Mouse (Mus musculus) heart, postnatal 36 days (tissue): ENCODE measurements at regions not wholly inside any gene's neighbourhood (a gene's known extent, or its start where the extent isn't known, plus 50 kb on each side); places are given as distances from the start of the nearest gene placed in this dataset.

ENCODE experiments used
- DNase-seq, 2 experiments: peaks; one replicate each; pipeline ENCODE4 v3.0.0; 2021 to 2022
- intact Hi-C: fragments of 180-260 bp; cut with DNase I; formaldehyde crosslinking; loops from one replicate; pipeline ENCODE4 v1.15.1; 2025

DNA sequence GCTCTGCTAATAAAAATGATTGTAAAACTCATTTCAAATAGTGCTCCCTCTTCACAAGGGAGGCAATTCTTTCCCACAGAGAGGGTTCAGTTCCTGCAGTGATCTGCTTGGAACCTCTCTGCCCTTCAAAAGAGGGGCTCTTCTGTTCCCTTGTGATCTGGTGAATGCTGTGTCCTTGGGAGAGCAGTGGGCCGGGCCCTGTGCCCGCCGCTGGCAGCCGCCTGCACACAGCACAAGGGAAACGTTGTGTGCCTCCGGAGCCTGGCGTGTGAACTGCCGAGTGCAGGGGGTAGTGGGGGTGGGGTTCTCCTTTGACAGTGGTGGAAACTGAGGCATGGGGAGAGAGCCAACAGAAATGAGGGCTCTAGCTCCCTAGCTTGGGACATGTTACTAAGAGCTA, 54.4 kb upstream of the Csrp1 start:
- no peak for DNase-seq
- intact Hi-C loops = no loop called here

DNA sequence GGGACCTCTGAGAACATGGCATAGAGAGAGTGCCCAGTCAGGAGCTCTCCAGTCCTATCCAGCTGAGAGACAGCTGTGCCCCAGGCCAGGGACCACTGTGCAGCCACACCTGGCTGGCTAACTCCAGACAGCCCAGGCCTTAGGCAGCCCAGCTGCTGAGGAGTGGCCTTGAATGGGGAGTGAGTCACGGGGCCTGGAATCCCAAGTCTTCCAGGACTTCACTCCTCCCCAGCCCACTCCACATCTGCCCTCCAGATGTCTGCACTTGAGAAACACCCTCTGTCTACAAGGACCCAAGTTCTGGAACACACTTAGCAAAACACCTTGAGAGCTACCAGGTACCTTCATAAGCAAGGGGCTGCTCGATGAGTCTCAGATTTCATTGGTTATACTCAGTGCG, 51.5 kb upstream of the Csrp1 start:
- intact Hi-C loops = loop anchor here (2.0 kb wide), 1 partner anchor 38 kb away; no protein-coding TSS in a partner anchor
- DNase-seq = peak in 1 of 2 experiments; percentile 51

DNA sequence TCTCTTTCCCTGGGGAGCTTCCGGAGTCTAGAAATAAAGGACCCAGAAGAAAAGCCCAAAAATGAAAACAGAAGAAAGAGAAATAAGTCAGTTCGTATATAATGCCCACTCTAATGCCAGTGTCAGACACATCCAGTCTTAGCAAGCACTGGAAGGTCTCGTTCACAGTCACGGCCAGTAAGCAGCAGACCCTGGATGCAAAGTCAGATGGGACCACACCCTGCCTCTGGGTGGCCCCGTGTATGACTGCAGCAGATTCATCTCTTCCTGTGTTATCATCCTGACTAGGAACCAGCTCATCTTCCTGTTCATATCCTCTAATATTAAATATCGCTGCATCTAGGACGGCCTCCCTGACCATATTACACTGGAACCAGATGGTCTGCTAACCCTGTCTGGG, 50.9 kb upstream of the Csrp1 start:
- no peak for DNase-seq
- intact Hi-C loops = loop anchor here (2.0 kb wide), 1 partner anchor 38 kb away; no protein-coding TSS in a partner anchor

DNA sequence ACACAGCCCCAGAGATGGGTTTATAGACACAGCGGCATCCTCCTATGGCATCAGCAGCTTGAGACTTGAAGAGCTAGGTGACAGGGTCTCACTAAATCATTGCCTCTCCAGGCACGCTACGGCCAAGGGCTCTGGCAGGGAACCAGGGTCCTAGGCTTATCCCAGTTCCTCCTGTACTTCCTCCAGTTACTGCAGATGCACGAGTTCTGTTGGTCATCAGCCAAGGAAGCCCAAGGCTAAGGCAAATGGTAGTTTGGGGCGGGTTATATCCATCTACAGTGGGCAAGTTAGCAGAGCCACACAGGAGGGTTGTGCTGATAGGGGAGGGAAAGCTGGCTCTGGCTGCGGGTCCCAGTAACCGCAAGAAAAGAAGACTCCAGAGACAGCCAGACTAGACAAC, 50.1 kb upstream of the Csrp1 start:
- DNase-seq = peak; percentile 67 to 74
- intact Hi-C loops = loop anchor here (1.0 to 2.0 kb wide), 4 partner anchors 29 to 210 kb away; no protein-coding TSS in a partner anchor
